Mouse (Mus musculus): ENCODE measurements at regions not wholly inside any gene's neighbourhood (a gene's known extent, or its start where the extent isn't known, plus 50 kb on each side); places are given as distances from the start of the nearest gene placed in this dataset.
A peak's percentile ranks its signal among the peaks of the same experiment; 100 is the strongest.

DNA sequence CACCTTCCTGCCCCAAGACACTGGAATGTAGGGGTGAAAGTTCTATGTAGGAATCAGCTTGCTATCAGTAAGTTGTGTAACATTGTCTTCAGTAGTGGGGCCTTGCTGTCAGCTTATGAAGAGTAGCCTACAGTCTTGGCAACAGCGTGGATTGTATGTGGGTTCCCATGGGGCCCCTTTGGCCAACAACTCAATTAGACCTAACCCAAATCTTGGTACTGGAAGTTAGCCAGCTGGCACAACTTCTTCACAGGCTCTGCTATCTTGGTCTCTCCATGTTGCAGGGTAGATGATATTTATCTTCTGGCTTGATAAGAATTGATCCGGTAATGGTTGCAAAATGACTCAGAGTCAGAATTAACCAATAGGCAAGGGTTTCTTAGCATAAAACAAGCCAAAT lies 244.2 kb upstream of the Msx2 start:
- no peak for DNase-seq (ENCODE audit: low spot score in 2 of 2)

DNA sequence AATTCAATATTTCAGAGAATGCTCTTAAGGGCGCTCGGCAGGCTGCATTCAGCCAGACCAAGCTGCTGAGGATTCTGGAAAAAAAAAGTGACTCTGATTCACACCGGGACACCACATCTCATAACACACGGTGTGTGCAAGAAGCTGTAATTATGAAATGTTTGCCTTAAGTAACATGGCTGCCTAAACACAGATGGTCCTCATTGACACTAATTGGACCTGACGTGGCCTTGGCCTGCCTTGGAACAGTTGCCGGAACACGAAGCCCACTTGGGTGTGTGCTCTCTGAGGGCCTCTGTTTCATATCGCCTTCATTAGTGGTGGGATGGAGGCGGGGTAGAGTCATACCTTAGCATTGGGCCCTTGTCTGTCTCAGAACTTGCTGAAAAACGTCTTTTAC lies 236.2 kb upstream of the Msx2 start:
- DNase-seq (ENCODE audit: low spot score in 2 of 2): no peak

GRCm38 (mm10) chr13:53707548-53707947 lies 234.7 kb upstream of the Msx2 start:
- DNase-seq (ENCODE audit: low spot score in 2 of 2): no peak

GRCm38 (mm10) chr13:53704104-53704503 lies 231.2 kb upstream of the Msx2 start:
- DNase-seq (ENCODE audit: low spot score in 2 of 2): no peak

DNA sequence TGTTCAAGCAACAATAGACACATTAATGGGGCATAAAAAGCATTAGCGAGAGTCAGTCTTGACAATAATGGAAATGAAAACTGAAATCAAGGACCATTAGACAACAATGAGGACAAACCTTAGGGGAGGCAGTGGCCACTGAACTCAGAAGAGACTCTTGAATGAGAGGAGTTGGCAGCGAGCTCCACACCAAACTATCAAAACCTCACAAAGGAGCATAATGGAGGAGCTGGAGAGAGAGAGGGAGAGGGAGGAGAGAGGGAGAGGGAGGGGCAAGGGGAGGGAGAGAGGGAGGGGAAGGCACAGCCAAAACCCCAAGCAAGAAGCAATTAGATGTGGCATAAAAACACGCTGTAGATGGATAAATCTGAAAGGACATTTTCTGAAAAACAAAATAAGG lies 227.4 kb upstream of the Msx2 start:
- DNase-seq (ENCODE audit: low spot score in 2 of 2): no peak

- DNase-seq (ENCODE audit: low spot score in 2 of 2): no peak
These were observed 225.1 kb upstream of the Msx2 start for GRCm38 (mm10) chr13:53697954-53698353.

- DNase-seq (ENCODE audit: low spot score in 2 of 2): no peak
These were observed 222.5 kb upstream of the Msx2 start for GRCm38 (mm10) chr13:53695385-53695784.

- no peak for DNase-seq (ENCODE audit: low spot score in 2 of 2)
These were observed 216.1 kb upstream of the Msx2 start for GRCm38 (mm10) chr13:53688934-53689333.

GRCm38 (mm10) chr13:53688489-53688888 lies 215.6 kb upstream of the Msx2 start:
- peak; percentile 60 to 86 for DNase-seq (ENCODE audit: low spot score in 2 of 2)

DNA sequence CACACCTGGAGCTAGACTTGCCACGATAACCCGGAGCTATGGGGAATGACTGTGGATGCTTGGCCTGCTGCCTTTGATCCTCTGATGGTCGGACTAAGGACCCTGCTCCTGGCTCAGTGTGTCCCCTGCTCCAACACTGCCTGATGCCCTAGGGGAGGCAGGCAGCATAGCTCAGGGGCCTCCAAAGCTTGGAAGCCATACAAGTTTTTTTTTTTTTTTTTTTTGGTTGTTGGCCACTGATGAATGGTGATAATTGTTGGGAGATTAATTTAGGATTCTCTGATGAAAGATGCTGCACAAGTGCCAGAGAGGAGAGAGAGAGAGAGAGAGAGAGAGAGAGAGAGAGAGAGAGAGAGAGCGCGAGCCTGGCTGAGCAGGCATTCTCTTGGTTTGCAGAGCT lies 211.6 kb upstream of the Msx2 start:
- DNase-seq (ENCODE audit: low spot score in 2 of 2): no peak

DNA sequence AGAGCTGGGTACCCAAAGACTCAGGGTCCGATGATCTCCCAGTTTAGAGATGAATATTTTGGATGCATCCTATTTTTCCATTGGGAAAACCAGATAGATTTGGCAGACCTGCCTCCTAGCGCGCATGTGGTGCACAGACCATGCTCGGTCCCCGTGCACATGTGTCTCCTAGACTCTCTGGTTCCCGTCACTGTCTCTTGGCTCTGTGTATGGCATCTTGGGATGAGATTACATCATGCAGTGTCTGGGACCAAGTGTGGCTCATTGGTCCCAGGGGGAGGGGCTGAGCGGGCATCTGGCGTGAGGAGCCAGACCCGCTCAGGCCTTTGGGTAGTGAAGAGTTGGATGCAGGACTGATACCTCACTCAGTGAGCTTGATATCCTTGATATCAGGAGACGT lies 204.3 kb upstream of the Msx2 start:
- DNase-seq (ENCODE audit: low spot score in 2 of 2): no peak

GRCm38 (mm10) chr13:53670361-53670760 lies 197.5 kb upstream of the Msx2 start:
- DNase-seq (ENCODE audit: low spot score in 2 of 2): no peak

GRCm38 (mm10) chr13:53667518-53667917 lies 194.6 kb upstream of the Msx2 start:
- no peak for DNase-seq (ENCODE audit: low spot score in 2 of 2)

DNA sequence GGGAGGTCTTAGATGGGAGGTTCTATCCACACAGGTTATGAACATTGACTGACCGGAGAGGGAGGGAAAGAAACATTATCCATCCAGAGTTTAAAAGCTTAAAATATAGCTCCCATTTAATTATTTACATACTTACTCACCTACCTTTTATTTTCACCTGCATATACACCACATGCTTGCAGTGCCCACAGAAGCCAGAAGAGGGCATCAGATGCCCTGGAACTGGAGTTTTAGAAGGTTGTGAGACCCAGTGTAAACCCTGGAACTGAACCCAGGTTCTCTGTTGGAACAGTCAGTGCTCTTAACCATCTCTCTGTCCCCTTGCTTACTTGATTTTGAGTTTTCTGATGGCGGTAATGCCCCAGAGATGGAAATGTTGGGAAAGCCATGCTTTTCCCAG lies 192.7 kb upstream of the Msx2 start:
- no peak for DNase-seq (ENCODE audit: low spot score in 2 of 2)

DNA sequence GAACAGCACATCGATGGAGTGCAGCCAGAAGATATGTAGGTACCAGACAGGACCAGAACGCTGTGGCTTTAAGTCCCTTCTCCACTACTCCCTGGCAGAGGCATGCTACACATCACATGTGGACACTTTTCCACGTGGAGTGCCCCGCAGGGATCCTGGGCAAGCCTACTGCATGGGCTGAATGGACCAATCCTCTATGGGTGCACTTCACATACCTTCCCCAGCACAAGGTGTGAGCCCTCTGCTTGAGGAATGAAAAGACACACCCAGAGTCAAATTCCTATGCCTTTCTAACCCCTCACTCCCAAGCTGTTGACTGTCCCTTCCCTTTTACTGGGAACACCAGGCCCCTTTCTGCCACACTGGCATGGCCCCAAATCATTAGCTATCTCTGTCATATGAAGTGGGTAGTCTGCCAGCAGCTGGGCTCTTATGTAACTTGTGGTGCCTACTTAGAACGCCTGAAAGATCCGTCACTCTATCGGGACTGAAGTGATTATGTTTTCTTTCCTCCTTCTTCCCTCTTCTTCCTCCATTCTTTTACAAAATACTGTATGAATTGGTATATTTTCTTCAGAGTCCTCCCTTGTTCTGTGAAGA lies 191.9 kb upstream of the Msx2 start:
- DNase-seq (ENCODE audit: low spot score in 2 of 2): peak; percentile 5 to 65

DNA sequence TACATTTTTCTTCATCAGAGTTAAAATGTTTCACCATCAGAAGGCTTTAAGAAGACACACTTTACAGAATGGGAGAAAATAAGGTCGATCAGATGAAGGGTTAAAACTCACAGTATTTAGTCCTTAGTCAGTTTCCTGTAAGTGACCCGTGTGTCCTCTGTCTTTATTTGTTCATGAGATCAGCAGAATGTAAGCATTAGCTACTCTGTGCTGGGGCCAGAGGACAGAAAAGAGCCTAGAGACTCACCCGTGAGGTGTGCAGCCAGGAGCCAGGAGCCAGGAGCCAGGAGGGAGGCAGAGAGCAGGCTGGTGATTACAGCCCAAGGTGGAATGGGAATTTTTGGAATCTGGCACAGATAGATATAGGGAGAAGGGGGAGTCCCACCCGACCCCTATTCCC lies 180.0 kb upstream of the Msx2 start:
- no peak for DNase-seq (ENCODE audit: low spot score in 2 of 2)

- no peak for DNase-seq (ENCODE audit: low spot score in 2 of 2)
These were observed 175.5 kb upstream of the Msx2 start for GRCm38 (mm10) chr13:53648353-53648752.

- no peak for DNase-seq (ENCODE audit: low spot score in 2 of 2)
These were observed 169.7 kb upstream of the Msx2 start for GRCm38 (mm10) chr13:53642557-53642956.

GRCm38 (mm10) chr13:53639584-53639983 lies 166.7 kb upstream of the Msx2 start:
- no peak for DNase-seq (ENCODE audit: low spot score in 2 of 2)

GRCm38 (mm10) chr13:53639115-53639514 lies 166.2 kb upstream of the Msx2 start:
- DNase-seq (ENCODE audit: low spot score in 2 of 2): no peak

- no peak for DNase-seq (ENCODE audit: low spot score in 2 of 2)
These were observed 163.1 kb upstream of the Msx2 start for GRCm38 (mm10) chr13:53636011-53636410.

- DNase-seq (ENCODE audit: low spot score in 2 of 2): no peak
These were observed 161.8 kb upstream of the Msx2 start for GRCm38 (mm10) chr13:53634637-53635203.

DNA sequence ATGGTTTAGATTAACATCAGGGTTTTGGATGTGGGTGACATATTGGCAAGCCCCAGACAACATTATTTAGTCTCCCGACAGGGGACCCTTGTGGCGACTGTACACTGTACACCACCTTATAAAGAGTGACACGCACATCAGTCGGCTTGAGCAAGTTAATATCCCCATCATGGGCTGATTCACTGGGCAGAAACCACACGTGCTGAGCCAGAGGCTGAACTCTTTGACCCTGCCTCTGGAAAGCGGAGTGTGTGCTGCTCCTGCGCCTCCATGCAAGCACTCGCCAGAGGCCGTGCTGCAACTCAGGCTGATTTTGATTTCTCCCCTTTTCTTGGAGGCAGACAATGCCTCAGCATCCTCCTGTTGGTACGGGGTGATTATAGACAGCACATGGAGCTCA lies 125.2 kb upstream of the Msx2 start:
- no peak for DNase-seq (ENCODE audit: low spot score in 2 of 2)

Measured in layer of hippocampus, adult 18-20 months (tissue).